Mouse (Mus musculus) macrophage (primary cell): ENCODE measurements around the gene Fbxo36. TPM values are rescaled to one million over a fixed set of nuclear protein-coding genes. Genes with fewer than 3 reads are reported as not detected.

Source experiments
- H3K27ac ChIP-seq: fragments of 350-480 bp; formaldehyde crosslinking; 2 replicates; pipeline ENCODE4 v1.9.0; 2021
- H3K36me3 ChIP-seq: fragments of 350-480 bp; formaldehyde crosslinking; 2 replicates; pipeline ENCODE4 v1.9.0; 2021; ENCODE audit errors: inconsistent target
- H3K4me3 ChIP-seq: fragments of 350-480 bp; formaldehyde crosslinking; 2 replicates; pipeline ENCODE4 v1.9.0; 2021; ENCODE audit errors: inconsistent target
- H3K79me2 ChIP-seq: fragments of 350-480 bp; formaldehyde crosslinking; 2 replicates; pipeline ENCODE4 v1.9.0; 2021; ENCODE audit errors: inconsistent target
- WGBS: methylation state at CpG from one replicate; pipeline ENCODE4 v1.1.7; 2026; ENCODE audit warnings: inconsistent platforms; ENCODE audit not compliant: missing documents; 5-methylcytosine and 5-hydroxymethylcytosine counted together
- polyA plus RNA-seq: library from polyadenylated mRNA; stranded (reverse); fragments of 250-400 nt; gene quantifications from 3 replicates; pipeline ENCODE4 v1.2.4, GENCODE M21; 2018; ENCODE audit warnings: inconsistent platforms

Fbxo36 gene
- polyA plus RNA-seq, 1 experiment from 2014 or later, result 6.1 TPM

DNA sequence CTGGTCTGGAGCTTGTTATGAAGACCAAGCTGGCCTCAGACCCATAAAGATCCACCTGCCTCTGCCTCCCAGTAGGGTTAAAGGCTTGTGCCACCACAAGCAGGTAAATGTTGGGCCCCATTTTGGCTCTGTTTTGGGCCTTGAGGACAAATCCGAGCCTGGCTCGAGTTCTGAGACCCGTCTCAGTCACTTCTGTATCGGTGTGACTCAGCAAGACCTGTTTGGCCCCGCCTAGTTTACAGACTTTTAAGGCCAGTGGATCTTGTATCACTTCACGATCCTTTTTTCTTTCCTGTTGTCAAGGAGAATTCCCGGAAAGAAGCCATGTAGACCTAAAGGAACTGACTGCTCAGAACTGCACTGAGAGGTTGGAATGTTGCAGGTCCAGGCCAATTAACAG, 50.9 kb downstream of the Fbxo36 start:
- H3K36me3 ChIP-seq, result no peaks in the 10 kb centered on the region
- 94% methylated on average over 7 of the region's 7 CpGs for WGBS
- H3K4me3 ChIP-seq, result no peak overlapping the region
- H3K27ac ChIP-seq, result no peak overlapping the region
- H3K79me2 ChIP-seq, result no peaks in the 10 kb centered on the region

DNA sequence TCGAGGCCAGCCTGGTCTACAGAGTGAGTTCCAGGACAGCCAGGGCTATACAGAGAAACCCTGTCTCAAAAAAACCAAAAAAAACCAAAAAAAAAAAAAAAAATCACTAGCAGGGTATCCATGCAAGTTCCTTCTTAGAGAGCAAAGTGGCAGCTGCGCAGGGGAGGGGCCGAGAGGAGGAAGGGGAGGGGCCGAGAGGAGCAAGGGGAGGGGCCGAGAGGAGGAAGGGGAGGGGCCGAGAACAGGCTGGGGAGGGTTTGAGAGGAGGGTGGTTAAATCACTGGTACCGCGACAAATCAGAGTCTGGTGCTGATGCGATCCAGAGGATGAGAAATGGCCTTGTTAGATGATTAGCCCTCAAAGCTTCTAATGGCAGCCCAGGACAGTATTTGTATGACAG, 52.1 kb downstream of the Fbxo36 start:
- H3K79me2 ChIP-seq, result no peaks in the 10 kb centered on the region
- H3K36me3 ChIP-seq, result no peaks in the 10 kb centered on the region
- H3K4me3 ChIP-seq, result no peak overlapping the region
- no peak overlapping the region for H3K27ac ChIP-seq
- 93% methylated on average over 8 of the region's 9 CpGs for WGBS

DNA sequence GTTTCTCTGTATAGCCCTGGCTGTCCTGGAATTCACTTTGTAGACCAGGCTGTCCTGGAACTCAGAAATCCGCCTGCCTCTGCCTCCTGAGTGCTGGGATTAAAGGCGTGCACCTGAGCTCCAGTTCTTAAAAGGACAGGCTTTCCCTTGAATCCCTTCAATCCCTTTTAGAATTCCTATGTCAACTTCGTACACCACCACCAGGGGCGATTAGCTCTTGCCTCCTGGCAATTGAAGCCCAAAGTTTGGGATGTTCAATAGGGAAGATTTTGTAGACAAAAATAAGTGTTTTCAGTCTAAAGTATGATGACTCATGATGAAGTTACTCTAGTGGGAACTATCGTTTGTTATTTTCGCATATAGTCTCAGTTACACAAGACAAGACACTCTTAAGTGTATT, 57.7 kb downstream of the Fbxo36 start:
- Histone ChIP-seq H3K36me3 (no peaks in the 10 kb centered on the region), H3K4me3 (no peak overlapping the region), H3K27ac (no peak overlapping the region), H3K79me2 (no peaks in the 10 kb centered on the region)
- 93% methylated on average over 6 of the region's 6 CpGs for WGBS

DNA sequence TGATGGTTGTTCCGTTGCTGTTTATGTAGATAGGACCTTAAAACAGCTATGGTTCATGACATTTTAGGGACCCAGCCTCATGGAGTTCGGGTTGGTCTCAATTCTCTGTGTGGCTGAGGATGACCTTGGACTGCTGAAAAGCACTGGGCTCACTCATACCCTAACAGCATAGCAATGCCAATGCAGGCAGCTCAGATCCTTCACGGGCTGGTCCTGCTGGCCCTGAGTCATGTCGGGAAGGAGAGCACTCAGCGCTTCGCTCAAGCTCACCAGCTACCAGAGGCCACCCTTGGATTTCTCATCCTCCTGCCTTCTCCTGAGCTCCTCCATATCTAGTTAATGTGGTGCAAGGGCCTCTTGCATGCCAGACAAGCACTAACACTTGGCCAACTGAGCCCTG, 59.5 kb downstream of the Fbxo36 start:
- Histone ChIP-seq H3K27ac (no peak overlapping the region), H3K79me2 (no peaks in the 10 kb centered on the region)
- 94% methylated on average over 6 of the region's 6 CpGs for WGBS

DNA sequence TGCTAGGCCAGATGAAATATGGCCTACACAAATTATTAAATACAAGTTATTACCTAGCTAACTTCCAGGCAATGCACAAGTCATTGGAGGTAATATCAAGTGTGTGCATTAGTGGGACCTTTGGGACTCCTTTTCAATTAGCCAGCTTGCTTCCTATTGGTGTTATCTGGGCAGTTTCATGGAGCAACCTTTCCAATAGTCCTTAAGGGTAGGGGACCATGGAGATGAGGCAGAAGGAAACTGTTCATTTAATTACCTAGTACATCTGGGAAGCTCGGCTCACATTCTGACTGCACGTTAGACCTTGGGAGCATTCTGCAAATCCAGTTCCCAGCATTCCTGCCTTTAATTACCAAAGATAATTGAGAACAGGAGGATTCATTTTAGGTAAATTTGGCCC, 64.8 kb downstream of the Fbxo36 start:
- H3K27ac ChIP-seq, result no peak overlapping the region
- no peaks in the 10 kb centered on the region for H3K36me3 ChIP-seq
- H3K4me3 ChIP-seq, result no peak overlapping the region
- no peaks in the 10 kb centered on the region for H3K79me2 ChIP-seq
- WGBS, result 100% methylated on average over 2 of the region's 2 CpGs

More for the DNA sequence above, 59.5 kb downstream of the Fbxo36 start:
- no peaks in the 10 kb centered on the region for H3K36me3 ChIP-seq
- H3K4me3 ChIP-seq, result no peak overlapping the region

DNA sequence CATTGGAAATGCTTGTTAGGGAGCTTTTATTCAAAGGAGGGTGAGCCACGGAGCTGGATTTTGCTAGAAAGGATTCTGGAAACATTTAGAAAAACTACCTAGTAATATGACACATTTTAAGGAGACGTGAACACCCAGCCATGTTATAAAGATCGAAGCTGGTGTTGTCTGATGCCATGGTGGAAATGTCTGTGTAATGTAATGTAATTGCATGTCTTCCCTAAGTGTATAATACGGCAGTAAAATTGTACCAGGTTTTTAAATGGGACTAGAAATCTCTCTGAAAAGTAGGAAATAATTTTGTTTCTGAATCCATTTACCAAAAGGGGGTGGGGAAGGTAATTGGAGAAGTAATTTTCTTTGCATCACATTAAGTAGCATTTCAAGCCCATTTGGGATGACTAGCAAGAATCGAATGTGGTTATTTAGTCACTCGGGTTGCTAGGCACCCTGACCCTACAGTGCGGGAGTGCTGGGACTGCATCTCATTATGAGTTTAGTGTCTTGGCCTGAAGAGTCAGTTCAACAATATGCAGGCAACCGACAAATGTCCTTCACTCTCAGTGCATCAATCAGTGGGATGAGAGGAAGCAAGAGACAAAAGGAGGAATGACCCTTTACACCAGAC, 70.7 kb downstream of the Fbxo36 start:
- Histone ChIP-seq H3K36me3 (no peaks in the 10 kb centered on the region), H3K27ac (no peak overlapping the region)
- 68% methylated on average over 8 of the region's 8 CpGs for WGBS

DNA sequence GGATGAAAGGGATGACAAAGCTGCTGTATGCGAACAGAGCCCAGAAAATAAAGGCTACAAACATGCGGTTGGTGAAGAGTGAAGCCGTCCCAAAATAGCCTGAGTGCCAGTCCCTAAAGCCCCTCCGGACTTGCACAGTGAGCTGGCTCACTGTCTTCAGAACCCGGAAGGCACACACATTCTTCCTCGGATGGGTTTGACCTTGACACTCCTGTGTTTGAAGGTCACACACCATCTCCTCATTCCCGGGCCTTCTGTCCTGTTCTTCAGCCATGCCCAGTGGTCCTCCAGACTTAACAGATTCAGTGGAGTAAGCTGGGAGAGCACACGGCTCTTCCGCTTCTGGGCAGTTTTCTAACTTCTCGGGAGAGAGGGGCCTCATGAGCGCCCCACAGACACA, 72.9 kb downstream of the Fbxo36 start:
- Histone ChIP-seq H3K79me2 (no peaks in the 10 kb centered on the region), H3K36me3 (no peaks in the 10 kb centered on the region), H3K27ac (no peak overlapping the region), H3K4me3 (no peak overlapping the region)
- 92% methylated on average over 11 of the region's 11 CpGs for WGBS

More for the DNA sequence above, 70.7 kb downstream of the Fbxo36 start:
- Histone ChIP-seq H3K4me3 (no peak overlapping the region), H3K79me2 (no peaks in the 10 kb centered on the region)

DNA sequence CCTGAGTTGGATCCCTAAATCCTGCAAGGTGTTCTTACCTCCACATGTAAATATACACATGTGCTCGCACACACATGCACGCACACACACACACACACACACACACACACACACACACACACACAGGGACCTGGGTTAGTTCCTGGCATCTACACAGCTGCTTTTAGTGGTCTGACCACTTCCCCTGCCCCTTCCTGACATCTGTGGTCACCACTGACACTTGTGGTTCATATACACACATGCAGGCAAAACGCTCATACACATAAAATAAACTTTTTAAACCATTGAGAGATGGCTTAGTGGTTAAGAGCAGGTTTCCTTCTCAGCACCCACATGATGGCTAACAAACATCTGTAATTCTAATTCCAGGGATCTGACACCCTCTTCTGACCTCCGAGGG, 75.4 kb downstream of the Fbxo36 start:
- 25% methylated on average over 3 of the region's 4 CpGs for WGBS

DNA sequence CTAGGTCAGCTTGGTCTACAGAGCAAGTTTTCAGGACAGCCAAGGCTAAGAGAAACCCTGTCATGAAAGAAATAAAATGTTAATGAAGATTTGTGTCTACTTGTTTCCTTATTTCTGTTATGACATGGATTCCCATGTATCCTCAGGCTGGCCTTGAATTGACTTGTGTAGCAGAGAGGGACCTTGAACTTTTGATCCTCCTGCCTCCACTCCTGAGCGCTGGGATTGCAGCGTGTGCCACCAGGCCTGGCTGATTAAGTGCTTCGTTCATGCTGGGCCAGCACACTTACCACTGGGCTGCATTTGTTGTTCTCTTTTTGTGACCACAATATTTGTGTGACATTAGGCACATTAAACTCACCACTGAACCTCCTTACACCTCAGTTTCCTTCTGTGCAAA, 79.2 kb downstream of the Fbxo36 start:
- H3K79me2 ChIP-seq, result no peaks in the 10 kb centered on the region
- H3K27ac ChIP-seq, result no peak overlapping the region
- no peaks in the 10 kb centered on the region for H3K36me3 ChIP-seq
- WGBS, result 93% methylated on average over 3 of the region's 3 CpGs
- no peak overlapping the region for H3K4me3 ChIP-seq

More for the DNA sequence above, 75.4 kb downstream of the Fbxo36 start:
- no peaks in the 10 kb centered on the region for H3K79me2 ChIP-seq
- no peak overlapping the region for H3K27ac ChIP-seq
- no peaks in the 10 kb centered on the region for H3K36me3 ChIP-seq
- H3K4me3 ChIP-seq, result no peak overlapping the region

DNA sequence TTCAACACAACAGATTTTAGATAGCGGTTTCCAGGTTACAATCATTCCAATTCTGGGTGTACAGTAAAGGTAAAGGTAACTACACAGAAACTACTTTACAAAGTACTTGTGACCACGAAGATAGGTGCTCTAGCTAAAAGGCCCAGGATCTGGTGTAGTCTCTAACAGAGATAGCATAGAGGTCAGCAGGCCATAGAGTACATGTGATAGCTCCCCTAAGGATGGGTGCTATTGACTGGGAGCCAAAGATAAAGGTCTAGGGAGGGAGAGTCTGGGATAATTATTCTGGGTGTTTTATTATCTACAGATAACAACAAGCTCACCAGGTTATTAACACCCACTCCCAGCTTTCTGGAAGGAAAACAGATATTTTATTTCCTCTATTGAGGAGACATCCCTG, 83.8 kb downstream of the Fbxo36 start:
- Histone ChIP-seq H3K4me3 (no peak overlapping the region), H3K27ac (no peak overlapping the region), H3K36me3 (no peaks in the 10 kb centered on the region), H3K79me2 (no peaks in the 10 kb centered on the region)
- 100% methylated on average over 2 of the region's 2 CpGs for WGBS

DNA sequence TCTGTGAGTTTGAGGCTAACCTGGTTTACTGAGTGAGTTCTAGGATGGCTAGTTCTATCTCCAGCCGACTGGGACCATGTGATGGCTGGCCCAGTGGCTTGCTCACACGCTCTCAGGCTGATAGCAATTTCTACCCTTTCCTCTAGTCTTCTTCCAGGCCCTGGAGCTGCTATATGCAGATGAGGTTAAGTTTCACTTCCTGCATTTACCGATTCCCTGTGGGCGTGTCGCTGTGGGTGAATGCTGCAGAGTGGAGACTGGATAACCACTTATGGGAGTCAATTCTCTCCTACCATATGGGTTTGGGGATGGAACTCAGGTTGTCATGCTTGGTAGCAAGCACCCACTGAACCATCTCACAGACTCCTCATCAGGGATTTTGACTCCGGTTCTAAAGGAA, 84.5 kb downstream of the Fbxo36 start:
- no peak overlapping the region for H3K27ac ChIP-seq
- 20% methylated on average over 6 of the region's 6 CpGs for WGBS
- H3K36me3 ChIP-seq, result no peaks in the 10 kb centered on the region
- no peaks in the 10 kb centered on the region for H3K79me2 ChIP-seq
- H3K4me3 ChIP-seq, result no peak overlapping the region

DNA sequence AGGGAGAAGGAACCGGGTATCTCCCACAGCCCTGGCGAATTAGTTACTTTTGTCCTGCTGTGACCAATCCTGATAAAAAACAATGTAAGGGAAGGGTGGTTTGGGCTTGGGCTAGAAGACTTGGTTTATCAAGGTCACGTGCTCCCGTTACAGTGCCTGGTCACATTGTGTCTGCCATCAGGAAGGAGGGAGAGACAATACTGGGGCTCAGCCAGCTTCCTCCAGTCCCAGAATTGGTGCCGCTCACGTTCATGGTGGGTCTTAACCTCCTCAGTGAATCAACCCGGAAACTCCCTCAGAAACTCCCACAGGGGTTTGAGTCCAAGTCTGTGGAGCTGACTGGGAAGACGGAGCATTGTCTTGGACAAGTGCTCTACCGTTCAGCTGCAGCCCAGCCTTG, 86.0 kb downstream of the Fbxo36 start:
- Histone ChIP-seq H3K4me3 (no peak overlapping the region), H3K27ac (no peak overlapping the region), H3K79me2 (no peaks in the 10 kb centered on the region), H3K36me3 (no peaks in the 10 kb centered on the region)
- WGBS, result 77% methylated on average over 9 of the region's 9 CpGs

DNA sequence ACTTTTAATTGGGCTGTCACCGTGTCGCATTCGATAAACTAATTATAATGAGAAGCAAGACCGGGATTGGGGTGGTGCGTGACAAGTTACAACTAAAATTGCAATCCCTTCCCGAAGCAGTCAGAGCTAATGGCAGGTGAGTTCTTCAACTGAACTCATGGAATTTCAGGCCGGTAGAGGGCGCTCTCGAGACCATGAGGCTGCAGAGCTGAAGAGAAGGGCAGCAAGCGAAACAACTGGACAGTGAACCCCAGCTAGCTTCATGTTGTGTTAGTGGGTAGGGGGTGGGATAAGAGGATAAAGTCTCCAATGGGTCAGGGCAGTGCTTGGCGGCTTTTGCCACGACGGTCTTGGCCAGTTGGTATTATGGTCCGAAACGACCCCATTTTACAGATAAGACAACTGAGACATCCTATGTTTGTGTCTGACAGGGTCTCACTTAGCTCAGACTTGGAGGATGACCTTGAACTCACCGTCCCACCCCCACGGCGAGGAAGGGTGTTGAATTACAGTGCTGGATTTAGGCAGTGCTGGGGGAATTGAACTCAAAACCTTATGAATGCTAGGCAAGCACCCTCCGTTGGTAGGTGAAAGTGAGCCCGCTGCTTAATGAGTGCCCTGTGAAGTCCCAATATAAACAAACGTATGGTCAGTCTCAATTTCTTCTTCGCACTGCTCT, 94.0 kb downstream of the Fbxo36 start:
- H3K4me3 ChIP-seq, result no peak overlapping the region

DNA sequence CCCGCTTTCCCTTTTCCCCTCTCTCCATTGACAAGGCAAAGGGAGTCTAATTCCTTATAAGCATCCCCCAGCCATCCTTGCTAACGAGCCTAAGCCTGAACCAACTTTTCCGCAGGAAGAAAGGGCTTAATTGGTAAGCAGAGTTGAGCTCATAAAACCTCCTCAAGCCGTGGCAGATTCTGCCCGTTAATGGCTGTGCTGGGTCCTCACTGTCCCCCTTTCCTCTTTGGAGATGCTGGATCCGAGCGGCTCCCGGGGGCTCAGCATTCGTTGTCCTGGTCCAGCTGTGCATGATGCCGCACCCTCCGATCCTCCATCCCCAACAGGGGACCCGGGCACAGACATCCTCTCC, 94.5 kb downstream of the Fbxo36 start:
- H3K4me3 ChIP-seq, result no peak overlapping the region
- no peak overlapping the region for H3K27ac ChIP-seq
- H3K36me3 ChIP-seq, result no peaks in the 10 kb centered on the region
- H3K79me2 ChIP-seq, result no peaks in the 10 kb centered on the region
- 4% methylated on average over 12 of the region's 12 CpGs for WGBS

More for the DNA sequence above, 94.0 kb downstream of the Fbxo36 start:
- Histone ChIP-seq H3K79me2 (no peaks in the 10 kb centered on the region), H3K27ac (no peak overlapping the region), H3K36me3 (no peaks in the 10 kb centered on the region)
- 18% methylated on average over 22 of the region's 22 CpGs for WGBS

DNA sequence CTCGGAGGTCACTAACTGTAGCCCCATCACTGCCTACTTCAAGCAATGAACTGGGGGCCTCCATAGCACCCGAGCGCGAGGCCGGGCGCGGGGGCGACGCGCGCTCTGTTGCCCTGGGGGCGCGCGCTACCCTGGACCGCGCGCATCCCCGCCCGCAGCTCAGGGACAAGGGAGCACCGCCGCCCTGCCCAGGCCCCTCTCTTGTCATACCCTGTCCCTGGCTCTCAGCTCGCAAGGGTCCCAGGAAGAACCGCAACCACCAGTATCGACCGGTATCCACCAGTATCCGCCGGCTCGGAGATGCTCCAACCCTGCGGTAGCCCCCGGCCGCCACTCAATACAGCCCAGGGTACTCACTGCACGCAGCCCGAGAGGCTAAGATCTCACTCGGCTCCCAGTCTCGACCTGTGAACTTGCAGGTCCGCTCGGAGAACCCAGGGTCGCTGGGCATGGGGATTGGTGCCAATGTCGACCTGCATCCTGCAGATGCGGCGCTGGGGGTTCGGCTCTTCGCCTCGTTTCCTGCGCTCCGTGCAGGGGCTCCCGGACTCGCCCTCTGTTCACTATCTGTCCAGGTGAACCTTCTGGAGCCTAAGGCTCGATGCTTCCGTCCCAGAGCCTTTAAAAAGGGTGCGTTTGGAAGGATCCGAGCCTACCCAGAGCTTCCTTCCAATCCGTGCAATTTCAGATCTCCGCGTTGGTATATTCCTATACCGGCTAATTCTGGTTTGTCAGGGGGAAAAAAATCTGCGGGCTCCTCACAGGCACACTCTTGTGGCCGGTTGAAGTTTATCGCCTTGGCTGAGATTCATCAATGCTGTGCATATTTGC, 95.1 kb downstream of the Fbxo36 start, which contains the start of gene Slc16a14:
Gene Slc16a14 (minus strand): TSS at position 632 of the 831 bp plus-strand sequence.
- WGBS, result 2% methylated on average over 58 of the region's 59 CpGs
- no peak within 1 kb of the TSS for H3K27ac ChIP-seq
- H3K4me3 ChIP-seq, result peak within 1 kb of the TSS; percentile 5; the same call in 1 of the 2 replicates
- H3K36me3 ChIP-seq, result no peaks in the 10 kb centered on the region
- H3K79me2 ChIP-seq, result no peaks in the 10 kb centered on the region
